Mouse (Mus musculus) gastrocnemius, adult 18-20 months (tissue): ENCODE results near the gene Gphb5. TPM values are rescaled to one million over a fixed set of nuclear protein-coding genes. Genes with fewer than 3 reads are reported as not detected.
A peak's percentile ranks its signal among the peaks of the same experiment; 100 is the strongest.
"Not testable (repeated sequence)": the region's sequence is repeated elsewhere in the genome, so short reads cannot be mapped to it uniquely, and the experiment has no call there.

Experiments used
- DNase-seq: peaks from one replicate; pipeline ENCODE4 v3.0.0; 2021; ENCODE audit warnings: low spot score
- long read RNA-seq, 2 experiments: library from polyadenylated mRNA; stranded (forward); transcript quantifications; one replicate each; pipeline ENCODE4 v2.0.0; 2021
- total RNA-seq, 2 experiments: library from RNA; stranded (reverse); gene quantifications; 2 replicates each; pipeline ENCODE4 v1.2.3; 2021

Gphb5 gene
- not detected for total RNA-seq
- long read RNA-seq, experiment 1 = 0 reads
- long read RNA-seq, experiment 2 = 0 reads

DNA sequence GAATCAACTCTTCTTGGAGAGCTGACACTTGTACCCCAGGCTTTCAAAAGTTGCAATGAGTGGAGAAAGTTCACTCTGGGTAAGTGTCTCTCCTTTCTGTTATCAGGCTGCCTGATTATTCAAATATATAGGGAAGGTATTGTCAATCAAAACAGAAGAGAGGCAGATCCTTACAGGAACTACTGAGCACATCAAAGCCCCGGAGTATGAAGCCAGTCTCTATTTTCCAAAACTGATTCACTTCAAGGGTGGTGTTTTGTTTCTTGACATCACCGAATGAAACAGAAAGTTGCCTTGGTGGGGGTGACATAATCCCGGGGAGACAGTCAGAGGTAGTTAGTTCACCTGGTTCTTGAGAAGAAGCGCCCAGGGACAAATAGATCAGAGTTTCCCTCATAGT, at the start of gene Gphb5:
Gene Gphb5, minus strand, starts transcription at position 101 of the 400 bp plus-strand sequence.
- no peak for DNase-seq

DNA sequence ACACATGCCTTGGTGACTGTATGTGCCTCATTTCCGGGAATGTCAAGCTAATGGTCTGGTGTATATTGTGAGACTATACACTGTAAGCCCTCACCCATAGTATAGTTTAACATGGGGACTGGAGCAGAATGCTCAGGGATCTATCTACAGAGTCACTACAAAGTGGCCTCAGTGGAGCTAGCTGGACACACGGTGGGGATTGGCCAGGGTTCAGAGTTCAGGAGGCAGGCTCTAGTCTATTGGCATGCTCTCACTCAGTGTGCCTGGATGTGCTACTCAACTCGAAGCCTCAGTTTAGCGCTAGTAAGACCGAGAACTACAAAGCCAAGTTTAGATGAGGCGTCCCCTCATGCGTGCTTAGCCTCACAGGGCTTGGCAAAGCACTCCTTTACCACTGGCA, 49.6 kb upstream of the Gphb5 start:
- no peak for DNase-seq

DNA sequence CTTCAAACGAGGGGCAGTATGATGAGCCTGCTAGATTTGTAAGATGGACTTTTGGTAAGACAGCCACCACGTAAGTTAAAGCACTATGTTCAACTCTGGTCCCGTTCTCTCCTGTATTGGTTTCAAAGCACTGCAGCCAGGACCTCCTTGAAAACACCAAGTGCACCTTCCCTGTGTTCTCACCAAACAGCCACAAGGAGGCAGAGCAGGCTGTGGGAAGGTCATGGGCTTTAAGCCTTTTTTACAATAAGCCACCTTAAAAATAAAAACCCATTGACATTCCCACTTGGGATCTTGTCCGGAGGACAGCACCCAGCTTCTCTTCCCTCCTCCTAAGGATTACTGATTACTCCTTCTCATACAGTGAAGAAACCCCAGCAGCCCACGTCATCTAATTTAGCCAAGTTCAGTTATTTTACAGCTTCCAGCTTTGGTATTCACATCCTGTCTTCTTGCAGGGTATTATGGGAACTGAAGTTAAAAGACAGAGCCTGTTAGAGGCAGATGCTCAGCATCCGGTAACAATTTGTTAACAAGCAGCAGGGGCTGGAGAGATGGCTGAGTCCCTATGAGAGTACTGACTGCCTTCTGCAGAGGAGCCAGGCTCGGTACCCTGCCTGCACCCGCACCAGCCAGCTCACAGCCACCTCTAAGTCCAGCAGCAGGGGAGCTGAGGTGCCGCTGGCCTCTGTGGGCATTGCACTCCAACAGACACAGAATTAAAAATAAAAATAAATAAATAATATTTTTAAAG, 47.6 kb upstream of the Gphb5 start:
- peak; percentile 30 for DNase-seq

DNA sequence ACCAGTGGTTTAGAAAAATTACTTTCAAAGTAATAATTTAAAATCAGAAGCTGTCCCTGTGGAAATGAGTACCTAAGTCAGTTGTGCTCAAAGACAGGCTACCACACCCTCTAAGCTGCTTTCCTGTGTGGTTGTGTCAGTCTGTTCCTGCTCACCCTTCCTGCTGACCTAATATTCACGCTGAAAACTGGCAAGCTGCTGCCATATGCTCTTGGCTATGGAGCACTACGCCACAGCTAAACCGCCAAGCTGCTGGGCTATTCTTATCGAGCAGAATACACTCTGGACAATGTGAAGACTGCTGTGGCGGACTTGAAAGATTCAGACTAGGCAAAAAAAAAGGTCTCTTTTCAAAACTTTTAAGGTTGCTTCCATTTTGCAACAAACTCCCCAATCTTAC, 44.0 kb upstream of the Gphb5 start:
- DNase-seq = no peak

DNA sequence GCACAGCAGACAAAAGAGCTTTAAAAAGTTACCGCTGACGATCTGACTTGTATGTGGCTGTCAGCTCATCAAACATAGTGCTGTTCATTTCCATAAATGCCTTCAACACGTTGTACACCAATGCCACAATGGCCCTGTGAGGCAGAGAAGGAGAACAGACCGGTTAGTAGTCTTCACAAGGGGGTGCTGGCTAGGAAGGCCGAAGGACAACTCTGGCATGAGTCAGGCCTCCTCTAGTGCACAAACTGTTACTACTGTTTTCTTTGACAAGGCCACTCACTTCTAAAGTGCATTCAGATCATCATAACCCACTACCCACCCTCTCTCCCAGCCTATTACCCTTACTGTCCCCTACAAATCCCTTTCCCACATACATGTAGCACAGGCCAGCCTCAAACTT, 43.1 kb upstream of the Gphb5 start:
- DNase-seq = no peak

DNA sequence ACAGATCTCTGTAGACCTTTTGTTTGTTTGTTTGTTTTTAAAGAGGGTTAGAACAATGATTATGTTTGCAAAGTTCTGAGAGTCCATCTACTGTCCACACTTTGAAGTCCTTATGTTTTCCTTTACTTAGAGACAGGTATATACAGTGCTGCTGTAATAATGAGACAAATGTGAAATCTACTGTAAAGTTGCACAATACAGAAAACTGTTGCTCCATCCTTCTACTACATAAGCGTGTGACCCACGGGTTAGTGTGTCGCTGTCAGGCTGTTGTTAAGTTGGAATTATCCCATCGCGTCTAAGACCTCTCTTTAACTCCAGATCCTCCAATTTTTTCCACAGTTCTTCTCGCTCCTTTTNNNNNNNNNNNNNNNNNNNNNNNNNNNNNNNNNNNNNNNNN, 36.9 kb upstream of the Gphb5 start:
- no peak for DNase-seq

DNA sequence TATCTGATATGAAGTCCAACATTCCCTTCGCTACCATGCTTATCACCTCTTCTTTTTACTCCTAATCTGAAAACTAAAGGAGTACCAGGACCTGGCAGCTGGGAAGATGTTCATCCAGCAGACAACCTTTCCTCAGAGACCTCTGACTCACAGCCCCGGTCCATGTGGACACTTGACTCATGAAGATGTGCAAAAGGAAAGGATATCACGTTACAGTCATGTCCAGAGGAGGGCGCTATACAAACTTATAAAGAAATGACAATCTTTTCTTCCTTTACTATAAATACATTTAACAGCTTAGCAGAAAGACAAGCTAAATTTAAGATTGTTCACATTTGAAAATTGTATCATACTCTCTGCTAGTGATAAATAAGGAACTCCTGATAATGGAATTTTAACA, 36.4 kb upstream of the Gphb5 start:
- DNase-seq = no peak

DNA sequence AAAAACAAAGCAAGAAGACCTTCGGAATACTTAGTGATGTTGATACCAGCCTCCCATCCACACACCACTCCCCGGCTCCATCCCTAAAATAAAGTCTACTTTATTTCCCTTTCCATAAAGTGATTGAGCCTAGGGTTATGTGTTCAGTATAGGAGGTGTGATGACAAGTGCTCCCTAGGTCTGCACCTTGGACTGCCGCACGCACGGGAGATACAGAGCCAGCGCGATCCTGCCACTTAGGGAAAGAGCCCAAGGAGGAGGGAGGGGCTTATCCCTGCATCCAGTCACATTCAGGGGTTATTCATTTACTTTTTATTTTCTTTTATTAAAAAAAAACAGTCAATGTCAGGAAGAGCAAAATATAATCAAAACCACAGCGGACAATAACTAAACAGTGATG, 34.0 kb upstream of the Gphb5 start:
- no peak for DNase-seq

DNA sequence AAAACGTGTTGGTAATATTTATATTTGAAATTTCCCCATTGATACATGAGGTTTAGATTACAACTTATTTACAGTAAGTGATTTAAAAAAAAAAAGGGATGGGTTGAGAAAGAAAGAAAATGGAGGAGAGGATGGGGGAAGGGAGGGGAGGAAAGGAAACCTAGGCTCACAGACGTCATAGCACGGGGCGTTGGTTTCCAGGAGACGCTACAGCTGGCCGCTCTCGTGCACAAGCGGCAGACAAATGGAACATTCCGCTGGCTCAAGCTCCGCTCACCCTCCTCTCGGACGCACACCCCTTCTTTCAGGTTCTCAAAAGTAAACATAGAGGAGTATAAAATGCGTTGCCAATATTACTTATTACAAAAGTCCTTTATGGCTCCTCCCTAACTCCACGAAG, 33.4 kb upstream of the Gphb5 start:
- no peak for DNase-seq

DNA sequence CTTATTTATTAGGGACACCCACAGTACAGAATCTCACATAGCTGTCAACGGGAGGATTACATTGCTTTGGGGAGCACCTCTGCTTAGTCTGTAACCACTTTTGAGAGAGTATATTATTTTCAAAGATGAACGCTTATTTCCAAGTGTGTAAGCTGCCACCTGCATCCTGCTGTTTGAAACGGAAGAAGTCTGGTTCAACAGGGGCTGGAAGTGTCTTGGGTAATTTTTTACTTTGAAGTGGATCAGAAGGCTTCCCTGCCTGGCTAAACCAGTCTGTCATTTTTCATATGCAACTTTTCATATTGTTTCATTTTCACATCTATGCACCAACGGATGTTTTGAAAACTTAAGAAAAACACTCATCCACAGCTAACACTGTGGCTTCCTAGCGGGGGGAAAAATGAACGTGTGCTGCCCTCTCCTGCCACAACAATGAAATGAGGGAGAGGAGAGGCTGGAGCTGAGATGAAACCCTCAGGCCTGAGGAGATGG, 32.9 kb upstream of the Gphb5 start:
- DNase-seq = peak; percentile 15

DNA sequence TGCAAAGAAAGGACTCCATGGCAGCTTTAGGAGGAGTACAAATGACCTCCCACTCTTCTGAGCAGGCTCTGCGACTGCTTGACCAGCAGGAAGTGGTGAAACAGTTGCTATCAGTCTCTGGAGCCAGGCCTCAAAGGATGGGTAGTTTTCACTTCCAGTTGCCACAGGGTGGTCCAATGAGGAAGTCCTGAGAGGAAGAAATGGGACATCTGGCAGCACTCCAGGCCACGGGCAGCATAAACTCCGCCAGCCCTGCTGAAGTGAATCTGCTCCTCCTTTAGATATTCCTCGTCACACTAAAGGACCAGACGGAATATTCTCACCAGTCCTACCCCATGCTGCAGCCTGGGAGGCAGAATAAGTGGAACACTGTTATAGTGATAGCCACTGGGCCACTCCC, 32.3 kb upstream of the Gphb5 start:
- DNase-seq = peak; percentile 40

DNA sequence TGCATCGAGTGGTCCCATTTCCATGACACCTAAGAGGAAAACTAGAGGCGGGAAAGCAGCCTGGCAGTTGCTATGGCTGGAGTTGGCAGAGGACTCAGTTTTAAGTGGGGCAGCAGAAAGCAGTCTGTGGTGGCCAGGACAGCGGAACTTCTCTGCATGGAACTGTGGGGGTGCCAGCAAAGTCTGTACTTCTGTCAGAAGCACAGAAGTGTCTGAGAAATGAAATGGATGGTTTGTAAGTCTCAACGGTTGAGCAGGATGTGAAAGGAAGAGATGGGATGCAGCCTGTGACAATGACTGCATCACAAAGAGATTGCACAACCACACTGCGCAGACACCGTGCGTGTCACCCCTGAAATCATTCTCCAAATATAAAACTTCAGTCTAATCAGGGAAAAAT, 29.7 kb upstream of the Gphb5 start:
- no peak for DNase-seq

DNA sequence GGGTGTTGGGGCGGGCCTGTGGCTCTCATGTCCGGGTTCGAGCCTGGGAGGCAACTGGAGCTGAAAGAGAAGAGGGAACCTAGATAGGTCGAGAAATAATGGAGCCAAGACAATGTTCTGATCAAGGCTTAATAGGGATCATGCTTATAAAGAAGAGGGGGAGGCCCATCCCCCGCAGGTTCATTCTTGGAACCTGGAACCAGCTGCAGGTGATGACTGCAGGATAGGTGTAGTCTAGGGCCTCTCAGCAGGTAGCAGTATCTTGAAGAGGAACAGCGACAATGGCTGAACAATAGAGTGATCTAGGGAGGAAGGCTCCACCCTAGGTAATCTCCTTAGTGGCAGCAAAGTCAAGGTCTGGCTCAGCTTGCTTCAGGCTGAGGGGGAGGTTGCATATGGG, 15.8 kb upstream of the Gphb5 start:
- DNase-seq = not testable (repeated sequence)

DNA sequence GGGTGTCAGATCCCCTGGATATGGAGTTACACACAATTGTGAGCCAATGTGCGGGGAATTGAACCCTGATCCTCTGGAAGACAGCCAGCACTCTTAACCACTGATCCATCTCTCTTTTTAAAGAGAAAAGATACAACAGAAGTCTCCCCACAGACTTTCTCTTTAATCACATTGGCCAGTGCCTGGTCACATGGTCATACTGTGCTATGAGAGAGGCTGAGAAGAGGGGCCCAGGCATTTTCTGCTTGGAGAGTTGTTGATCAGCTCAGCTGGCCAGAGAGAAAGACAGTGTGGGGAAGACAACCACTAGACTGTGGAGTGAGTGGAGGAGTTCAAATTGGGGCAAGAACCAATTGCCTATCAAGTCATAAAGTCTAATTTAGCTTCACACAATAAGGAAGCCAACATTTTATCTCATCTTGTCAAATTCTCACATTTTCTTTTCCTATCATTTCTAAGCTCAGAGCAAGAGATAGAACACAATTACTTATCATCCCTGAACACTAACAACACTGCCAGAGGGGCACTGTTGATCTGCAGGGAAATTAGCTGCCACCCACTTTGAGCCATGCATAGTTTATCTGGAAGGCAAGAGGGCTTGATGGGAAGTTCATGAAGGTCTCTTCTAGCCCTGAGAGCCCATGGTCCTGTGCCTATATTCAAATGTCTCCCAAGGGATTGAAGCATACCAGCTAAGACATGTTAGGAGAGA, 13.3 kb upstream of the Gphb5 start:
- DNase-seq = no peak

DNA sequence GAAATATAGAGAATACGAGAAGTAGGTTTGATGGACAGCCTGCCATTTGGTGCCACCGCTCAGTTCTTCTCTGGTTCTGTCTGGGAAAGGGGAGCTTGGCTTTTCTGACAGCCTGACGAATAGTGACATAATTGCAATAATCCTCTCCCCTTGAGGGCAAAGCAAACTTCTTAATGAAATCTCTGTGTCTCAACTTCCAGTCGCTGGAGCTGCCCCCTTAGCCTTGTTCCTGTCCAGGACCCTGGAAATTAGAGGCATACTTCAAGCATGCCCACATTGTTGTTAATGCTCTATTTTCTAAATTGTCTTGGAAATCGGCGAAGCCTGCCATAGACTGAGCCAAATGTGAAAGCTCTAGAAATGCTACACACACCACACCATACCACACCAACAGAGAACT, 12.1 kb upstream of the Gphb5 start:
- DNase-seq = no peak

DNA sequence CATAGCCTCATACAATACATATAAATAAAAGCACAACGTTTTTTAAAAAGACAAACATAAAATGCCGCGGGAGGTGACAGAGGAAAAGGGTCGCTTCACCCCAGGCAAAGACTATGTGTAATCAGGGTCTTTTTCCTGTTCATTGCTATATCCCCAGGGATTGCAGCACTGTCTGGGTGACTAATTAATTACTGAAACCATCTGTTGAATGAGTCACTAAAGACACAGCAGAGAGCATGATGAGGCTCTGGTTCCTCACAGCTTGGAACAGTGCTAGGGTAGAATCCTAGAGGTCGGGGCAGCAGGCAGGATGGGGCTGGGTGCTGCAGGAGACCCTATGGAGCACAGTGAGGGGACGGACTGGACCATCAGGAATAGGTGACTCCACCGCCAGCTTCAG, 9.3 kb upstream of the Gphb5 start:
- no peak for DNase-seq

DNA sequence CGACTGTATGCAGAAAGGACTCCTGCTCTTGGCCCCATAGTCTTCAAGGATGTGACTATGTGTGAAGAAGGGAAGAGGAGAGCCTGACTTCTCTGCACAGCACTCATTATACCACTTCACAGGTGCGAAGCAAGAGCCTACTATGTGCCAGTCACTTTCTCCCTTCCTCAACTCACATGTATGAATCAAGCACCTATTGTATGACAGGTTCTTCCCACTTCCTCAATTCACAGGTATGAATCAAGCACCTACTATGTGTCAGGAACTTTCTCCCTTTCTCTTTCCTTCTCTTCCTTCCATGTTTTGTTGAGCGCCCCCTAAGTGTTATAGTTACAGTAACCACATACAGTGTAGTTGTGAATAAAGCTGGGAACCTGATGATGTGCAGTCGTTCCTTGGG, 8.2 kb upstream of the Gphb5 start:
- DNase-seq = no peak

DNA sequence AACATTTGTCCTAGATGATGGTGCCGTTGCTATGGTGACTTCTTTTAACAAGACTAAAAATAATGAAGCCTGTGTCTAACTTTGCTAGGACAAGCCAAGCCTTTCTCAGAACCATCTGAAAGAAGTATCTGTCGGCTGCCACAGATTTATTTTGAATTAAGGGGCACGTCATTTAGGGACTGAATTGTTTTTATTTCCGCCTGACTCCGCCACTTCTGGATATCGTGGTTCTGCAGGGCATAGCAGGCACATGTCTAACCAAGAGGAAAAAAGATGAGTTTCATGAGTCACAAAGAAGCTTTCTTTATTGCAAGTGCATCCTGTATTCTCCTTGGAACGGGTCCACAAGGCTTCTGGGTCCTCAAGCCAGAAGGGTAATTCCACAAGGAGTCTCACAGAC, 7.8 kb upstream of the Gphb5 start:
- no peak for DNase-seq

DNA sequence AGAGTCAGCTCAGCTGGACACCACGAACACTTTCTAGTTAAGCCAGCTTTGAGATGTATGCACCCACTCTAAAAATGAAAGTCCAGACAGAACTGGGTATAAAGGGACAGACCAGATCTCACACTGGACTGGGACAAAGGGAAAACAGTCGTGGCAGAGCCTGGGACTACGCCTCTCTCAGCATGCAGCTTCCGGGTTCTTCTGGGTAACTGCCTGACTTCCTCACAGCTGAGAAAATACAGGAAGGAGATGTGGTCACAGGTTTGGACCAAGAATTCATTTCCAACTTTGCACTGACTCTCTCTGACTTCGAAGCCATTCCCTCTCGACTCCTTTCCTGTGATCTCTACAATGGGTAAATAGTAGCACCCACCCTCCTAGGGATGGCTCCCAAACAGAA, 1.6 kb downstream of the Gphb5 start:
- DNase-seq = no peak

DNA sequence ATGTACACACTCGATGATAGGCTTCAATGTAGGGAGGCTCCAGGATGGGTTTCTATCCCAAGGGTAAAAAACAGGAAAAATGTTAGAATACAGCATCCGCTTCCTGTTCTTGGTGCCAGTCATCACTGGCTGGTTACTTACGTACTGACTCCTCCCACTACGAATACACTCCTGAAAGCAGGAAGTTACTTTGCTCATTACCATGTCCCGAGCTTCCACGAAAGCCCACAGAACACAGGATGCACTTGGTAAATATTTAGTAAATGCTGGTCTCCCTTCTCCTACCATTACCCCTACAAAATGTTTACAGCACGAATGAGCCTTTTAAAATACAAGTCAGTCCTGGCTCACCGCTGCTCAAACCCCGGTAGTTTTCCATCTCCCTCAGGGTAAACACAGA, 3.6 kb downstream of the Gphb5 start:
- no peak for DNase-seq

DNA sequence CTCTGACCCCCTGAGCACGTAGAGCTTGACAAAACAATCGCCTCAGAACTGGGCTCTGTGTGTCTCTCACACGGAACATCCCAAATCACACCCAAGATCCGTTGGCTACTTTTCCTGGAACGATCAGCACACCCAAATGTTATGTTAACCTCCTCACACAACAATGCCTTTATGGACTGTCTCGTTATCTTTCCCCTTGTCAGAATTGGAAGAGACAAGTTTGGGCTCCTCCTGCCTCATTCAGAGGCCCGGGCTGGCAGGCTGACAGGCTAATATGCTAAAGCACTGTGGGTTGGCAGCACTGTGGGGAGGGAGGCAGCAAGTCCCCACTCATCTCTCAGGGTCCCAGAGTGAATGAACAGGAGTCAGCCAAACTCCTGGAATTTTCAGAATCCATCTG, 19.5 kb downstream of the Gphb5 start:
- DNase-seq = no peak

DNA sequence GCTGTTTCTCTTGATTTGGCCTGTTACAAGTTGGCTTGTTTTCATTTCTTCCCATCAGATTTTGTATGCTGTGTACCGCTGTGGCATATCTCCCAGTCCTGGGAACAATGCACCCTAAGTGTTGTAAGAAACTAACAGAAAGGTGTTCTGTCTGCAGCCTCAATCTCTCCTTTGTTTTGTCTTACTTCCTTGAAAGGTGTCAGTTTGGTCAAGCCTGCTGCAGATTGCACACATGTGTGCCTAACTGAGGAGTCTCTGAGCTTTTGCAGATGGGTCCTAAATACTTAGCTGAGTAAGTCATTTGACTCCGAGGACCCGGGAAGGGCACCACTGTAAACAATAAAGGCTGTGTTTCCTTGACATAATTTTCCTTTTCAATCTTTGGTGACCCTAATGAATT, 20.0 kb downstream of the Gphb5 start:
- DNase-seq = no peak
